Mouse (Mus musculus): Measurements from ENCODE around the gene Adar.

Adar gene

GRCm38 (mm10) chr3:89730350-89731331, 15.8 kb downstream of the Adar start:
- DNase-seq (ENCODE audit: low spot score) = peak; percentile 88

- DNase-seq (ENCODE audit: low spot score) = no peak
These were observed 17.3 kb downstream of the Adar start for GRCm38 (mm10) chr3:89732091-89732490.

GRCm38 (mm10) chr3:89738509-89738908, 23.7 kb downstream of the Adar start:
- no peak for DNase-seq (ENCODE audit: low spot score)

GRCm38 (mm10) chr3:89752307-89752706, 37.5 kb downstream of the Adar start:
- no peak for DNase-seq (ENCODE audit: low spot score)

- DNase-seq (ENCODE audit: low spot score) = no peak
These were observed 40.5 kb downstream of the Adar start for GRCm38 (mm10) chr3:89755283-89755682.

GRCm38 (mm10) chr3:89757851-89758250, 43.0 kb downstream of the Adar start:
- DNase-seq (ENCODE audit: low spot score) = peak; percentile 41

- no peak for DNase-seq (ENCODE audit: low spot score)
These were observed 45.0 kb downstream of the Adar start for GRCm38 (mm10) chr3:89759786-89760185.

GRCm38 (mm10) chr3:89764119-89764724, 49.4 kb downstream of the Adar start, which contains the start of gene Chrnb2:
TSS of gene Chrnb2 (minus strand) at chr3:89764632.
- no peak for DNase-seq (ENCODE audit: low spot score)

- no peak for DNase-seq (ENCODE audit: low spot score)
These were observed 54.8 kb downstream of the Adar start for GRCm38 (mm10) chr3:89769584-89769983.

GRCm38 (mm10) chr3:89770425-89771002, 55.7 kb downstream of the Adar start:
- no peak for DNase-seq (ENCODE audit: low spot score)

GRCm38 (mm10) chr3:89772588-89772967, 57.8 kb downstream of the Adar start:
- peak; percentile 88 for DNase-seq (ENCODE audit: low spot score)

- peak; percentile 95 for DNase-seq (ENCODE audit: low spot score)
These were observed 58.3 kb downstream of the Adar start, which contains the start of gene Ube2q1 for GRCm38 (mm10) chr3:89772968-89773709. TSS of gene Ube2q1 (plus strand) at chr3:89773616.

- DNase-seq (ENCODE audit: low spot score) = no peak
These were observed 59.0 kb downstream of the Adar start for GRCm38 (mm10) chr3:89773740-89774211.

- peak; percentile 32 for DNase-seq (ENCODE audit: low spot score)
These were observed 59.6 kb downstream of the Adar start for GRCm38 (mm10) chr3:89774236-89774960.

- DNase-seq (ENCODE audit: low spot score) = no peak
These were observed 61.2 kb downstream of the Adar start for GRCm38 (mm10) chr3:89776001-89776400.

GRCm38 (mm10) chr3:89780102-89780501, 65.3 kb downstream of the Adar start:
- DNase-seq (ENCODE audit: low spot score) = no peak

GRCm38 (mm10) chr3:89781640-89782039, 66.8 kb downstream of the Adar start:
- DNase-seq (ENCODE audit: low spot score) = no peak

- DNase-seq (ENCODE audit: low spot score) = peak; percentile 96
These were observed 70.3 kb downstream of the Adar start for GRCm38 (mm10) chr3:89784991-89785753.

GRCm38 (mm10) chr3:89786275-89786674, 71.5 kb downstream of the Adar start:
- no peak for DNase-seq (ENCODE audit: low spot score)

- DNase-seq (ENCODE audit: low spot score) = no peak
These were observed 74.0 kb downstream of the Adar start for GRCm38 (mm10) chr3:89788680-89789352.
